Mouse (Mus musculus) mouse embryonic stem cell (cell line): ENCODE measurements around the gene Nfkb1.

Experiments
- in situ Hi-C, 2 experiments: fragments of 300-500 bp; cut with MboI; formaldehyde crosslinking; loops; 1 replicate in 1 of 2; 3 replicates in 1 of 2; pipeline ENCODE4 v1.14.3; 2019 to 2020; ENCODE audit warnings: low sequenced_read_pairs in 2 of 2, low pct_unique_long_range_greater_than_20kb in 1 of 2, mixed read lengths in 1 of 2; ENCODE audit not compliant: unreplicated experiment in 1 of 2

Nfkb1 gene

DNA sequence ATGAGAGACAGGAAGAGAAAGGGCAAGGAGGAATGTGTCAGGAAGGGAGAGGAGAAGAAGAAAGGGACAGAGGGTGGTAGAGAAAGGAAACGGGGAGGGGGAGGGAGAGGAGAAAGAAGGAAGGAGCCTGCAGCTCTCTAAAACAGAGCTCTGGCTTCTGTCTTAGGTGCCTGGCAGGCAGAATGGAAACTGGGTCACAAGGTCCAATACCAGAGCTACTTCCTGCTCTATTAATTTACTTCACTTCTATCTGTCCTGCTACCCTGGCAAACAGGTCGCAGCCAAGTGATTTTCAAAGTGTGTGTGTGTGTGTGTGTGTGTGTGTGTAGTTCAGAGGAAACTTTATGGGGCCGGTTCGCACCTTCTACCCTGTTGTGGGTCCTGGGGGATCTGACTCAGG is 112.2 kb downstream of the Nfkb1 start:
- in situ Hi-C loops, result no loop called here

DNA sequence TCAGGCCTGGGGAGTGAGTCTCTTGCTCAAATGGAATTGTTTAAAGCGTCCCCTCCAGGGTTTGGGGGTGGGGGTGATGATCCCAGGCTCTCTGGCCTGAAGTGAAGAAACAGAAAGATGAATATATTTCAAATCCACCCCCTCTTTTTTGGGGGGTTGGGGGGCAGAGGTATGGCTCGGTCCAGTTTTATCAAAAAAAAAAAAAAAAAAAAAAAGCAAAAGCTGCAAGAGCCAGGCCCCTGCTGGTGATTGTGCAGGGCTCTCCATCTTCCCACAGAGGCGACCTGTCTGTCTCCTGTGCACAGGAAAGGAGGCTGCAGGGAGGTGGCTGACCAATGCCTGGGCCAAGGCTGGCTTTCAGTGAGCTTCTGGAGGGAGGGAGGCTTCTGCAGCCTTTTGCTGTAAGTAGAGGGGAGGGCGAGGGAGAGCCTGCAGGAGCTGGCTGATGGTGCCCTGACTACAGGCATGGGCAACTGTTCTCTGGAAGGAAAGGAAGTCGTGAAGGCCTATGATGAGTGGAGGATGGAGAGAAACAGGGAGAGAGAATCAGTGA is 112.7 kb downstream of the Nfkb1 start:
- in situ Hi-C loops, result no loop called here

DNA sequence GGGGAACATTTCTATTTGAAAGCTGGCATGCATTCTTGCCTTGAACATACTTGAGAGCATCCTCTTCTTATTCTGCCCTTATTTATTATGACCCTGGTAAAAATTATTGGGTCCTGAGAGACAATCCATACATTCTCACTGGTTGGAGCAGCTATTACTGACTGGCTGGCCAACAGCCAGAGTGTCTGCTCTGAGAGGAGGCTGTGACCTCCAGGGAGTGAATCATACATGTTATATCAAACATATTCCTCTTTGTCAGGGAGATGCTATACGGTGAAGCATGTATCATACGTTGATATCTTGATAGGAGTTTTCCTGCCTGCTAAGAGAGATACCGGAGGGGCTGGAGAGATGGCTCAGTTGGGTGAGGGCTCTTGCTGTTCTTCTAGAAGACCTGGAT is 116.2 kb downstream of the Nfkb1 start:
- in situ Hi-C loops, result no loop called here

DNA sequence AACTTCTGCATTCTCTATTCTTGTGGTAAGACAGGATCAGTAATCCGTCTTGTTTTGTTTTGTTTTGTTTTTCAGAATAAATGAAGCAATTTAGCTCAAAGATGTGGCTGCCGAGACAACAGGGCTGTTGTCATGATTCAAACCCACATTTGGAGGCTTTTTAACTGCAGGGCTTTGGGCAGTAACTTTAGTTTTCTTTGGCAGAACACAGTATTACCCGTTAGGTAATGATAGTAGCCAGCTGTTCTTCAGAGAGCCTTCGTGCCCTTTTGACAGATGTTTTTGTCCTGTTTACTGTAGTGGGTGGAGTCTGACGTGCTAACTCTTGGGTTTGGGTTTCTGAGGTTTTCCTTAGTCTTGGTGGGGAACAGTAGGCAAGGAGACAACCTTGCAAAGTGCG is 118.3 kb downstream of the Nfkb1 start:
- in situ Hi-C loops, result no loop called here

DNA sequence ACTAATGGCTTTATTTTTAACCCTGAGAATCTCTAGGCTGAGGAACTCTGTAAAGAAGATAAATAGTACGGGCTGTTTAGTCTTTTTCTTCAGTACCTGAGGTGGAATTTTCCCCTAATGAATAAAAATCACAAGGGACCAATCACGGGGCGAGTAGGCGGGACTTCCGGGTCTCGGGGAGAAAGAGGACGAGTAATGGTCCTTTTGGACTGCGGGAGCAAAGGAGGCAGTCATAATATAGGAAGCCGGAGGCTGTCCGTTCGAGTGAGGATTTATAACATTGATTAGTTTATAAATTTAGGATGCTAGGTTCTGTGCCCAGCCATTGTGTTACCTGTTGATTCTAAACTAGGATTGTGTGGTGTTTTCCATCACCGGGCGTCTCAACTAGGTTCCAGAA is 119.8 kb downstream of the Nfkb1 start:
- in situ Hi-C loops, result no loop called here

DNA sequence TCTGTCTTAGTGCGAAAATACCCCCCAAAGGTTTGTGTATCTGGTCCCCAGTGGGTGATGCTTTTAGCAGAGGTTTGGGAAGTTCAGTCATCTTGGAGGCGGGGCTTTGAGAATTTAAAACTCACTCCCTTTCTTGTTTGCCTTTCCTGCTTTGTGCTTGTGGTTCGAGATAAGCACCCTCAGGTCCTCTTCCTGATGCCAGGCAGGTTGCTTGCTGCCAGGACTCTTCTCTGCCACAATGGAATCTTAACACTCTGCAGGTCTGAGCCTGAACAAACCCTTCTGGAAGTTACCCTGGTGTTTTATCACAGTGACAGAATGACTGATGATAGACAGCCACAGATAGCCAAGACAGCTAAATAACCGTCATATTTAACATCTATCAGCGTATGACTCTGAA is 122.7 kb downstream of the Nfkb1 start:
- in situ Hi-C loops, result no loop called here

DNA sequence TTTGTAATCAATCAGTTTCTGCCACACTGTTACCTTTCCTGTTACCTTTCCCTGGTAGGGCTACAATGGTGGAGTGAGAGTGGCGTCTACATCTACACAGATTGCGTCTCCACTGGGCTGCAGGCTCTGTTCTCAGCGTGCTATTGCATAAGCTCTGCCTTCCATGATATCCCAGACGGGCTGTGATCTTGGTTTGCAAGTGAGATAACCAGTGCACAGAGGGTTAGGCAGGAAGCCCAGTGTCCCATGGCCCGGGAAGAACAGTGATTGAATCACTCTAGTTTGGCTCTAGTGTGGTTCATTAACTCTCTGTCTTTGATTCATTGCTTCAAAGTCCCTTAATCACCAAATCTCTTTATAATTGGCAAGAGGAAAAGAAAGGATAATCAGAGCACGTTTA is 123.5 kb downstream of the Nfkb1 start:
- in situ Hi-C loops, result no loop called here

DNA sequence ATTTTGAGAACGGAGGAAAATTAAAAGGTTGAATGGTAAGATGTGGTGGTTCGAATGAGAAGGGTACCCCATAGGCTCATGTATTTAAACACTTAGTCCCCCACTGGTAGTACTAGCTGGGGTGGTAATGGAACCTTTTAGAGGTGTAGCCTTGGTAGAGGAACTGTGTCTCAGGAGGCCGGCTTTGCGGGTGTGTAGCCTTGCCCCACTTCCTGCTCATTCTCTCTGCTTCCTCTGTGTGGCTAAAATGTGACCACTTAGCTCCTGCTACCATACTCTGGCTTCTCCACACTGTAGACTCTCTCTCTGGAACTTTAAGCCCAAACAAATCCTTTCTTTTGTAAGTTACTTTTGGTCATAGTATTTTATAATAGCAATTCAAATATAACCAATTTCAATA is 126.0 kb downstream of the Nfkb1 start:
- in situ Hi-C loops, result no loop called here

DNA sequence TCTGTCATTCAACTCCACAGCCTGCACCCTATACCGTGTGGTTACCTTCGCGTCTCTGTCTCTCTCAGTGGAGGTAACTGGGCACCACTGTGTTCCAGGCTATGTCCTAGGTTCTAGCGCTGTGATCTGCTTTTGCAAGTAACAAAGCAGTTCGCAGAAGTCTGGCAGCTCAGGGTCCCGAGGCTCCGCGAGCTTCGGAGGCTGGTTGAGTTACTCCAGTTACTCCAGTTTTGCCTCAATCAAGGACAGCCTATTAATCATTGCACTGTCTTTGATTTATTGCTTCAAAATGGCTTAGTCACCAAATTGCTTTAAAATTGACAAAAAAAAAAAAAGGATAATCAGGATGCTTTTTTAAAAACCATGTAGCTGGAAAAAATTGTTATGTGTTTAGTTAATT is 126.6 kb downstream of the Nfkb1 start:
- in situ Hi-C loops, result no loop called here

DNA sequence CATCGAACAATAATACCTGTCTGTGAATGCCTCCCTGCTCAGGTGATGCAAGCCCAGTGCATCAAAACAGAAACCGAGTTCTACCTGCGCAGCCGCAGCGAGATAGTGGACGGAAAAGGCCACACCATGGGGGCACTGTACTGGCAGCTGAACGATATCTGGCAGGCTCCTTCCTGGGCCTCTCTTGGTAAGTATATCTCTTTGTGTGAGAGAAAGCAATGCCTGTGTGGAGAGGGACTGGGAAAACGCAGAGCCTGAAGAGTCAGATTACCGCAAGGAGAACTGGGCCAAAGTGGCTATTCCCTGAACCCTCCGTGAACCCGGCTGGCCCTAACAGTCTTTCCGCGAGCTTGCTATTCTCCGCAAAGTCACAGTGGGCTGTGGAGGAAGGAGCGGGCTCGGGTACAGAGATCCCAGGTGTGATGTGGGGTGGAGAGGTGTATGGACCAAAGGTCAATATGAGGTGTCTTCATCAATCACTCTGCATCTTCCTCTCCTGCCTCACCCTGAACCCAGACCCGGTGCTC is 128.1 kb downstream of the Nfkb1 start:
- in situ Hi-C loops, result no loop called here

DNA sequence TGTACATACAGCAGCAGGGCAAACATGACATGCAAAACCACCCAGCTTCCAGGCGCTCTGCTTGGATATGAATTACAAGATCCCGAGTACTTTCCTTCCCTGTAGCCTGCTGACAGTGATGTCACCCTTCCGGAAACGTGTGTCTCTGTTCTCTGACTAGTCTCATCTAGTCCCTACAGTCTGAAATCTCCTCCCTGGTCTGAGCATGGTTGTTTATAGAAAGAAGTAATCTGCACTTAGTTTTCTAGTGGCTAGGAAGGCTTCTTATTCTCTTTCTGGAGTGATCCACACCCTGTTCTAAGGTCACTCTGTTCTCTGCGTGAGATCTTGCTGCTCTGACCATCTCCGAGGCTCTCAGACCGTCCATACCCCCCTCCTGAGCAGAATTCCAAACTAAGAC is 129.3 kb downstream of the Nfkb1 start:
- in situ Hi-C loops, result no loop called here

DNA sequence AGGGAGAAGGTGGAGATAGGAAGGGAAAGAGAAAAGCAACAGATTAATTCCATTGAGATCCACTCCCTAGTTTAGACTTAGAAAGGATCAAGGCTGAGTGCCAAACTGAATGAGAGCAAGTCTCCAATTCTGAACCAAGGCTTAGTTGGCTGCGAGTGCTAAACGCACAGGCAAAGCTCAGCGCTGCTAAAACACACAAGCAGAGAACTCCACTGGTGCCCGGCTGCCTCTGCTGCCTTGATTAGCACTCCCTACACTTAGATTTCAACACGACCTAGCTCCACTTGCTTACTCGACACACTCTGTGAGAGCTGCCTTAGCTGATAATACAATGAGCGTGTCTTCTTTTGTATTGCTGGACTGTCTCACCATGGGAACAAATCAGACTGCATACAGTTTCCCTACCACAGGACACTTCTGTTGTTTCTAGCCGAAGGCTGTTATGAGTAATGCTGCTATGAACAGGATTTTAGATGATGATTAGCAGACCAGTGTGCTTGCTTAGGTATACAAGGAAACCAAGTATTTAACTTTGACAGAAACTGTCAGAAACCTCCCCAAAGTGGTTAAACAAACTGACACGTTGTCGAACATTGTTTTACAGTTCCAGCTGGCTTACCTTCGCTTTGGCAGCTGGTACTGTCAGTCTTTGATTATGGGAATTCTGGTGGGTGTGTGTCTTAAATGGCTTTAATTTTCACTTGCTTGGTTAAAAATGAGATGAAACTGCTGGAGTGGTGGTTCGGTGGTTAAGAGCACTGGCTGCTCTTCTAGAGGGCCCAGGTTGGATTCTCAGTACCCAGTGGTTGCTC is 134.3 kb downstream of the Nfkb1 start:
- in situ Hi-C loops, result no loop called here

DNA sequence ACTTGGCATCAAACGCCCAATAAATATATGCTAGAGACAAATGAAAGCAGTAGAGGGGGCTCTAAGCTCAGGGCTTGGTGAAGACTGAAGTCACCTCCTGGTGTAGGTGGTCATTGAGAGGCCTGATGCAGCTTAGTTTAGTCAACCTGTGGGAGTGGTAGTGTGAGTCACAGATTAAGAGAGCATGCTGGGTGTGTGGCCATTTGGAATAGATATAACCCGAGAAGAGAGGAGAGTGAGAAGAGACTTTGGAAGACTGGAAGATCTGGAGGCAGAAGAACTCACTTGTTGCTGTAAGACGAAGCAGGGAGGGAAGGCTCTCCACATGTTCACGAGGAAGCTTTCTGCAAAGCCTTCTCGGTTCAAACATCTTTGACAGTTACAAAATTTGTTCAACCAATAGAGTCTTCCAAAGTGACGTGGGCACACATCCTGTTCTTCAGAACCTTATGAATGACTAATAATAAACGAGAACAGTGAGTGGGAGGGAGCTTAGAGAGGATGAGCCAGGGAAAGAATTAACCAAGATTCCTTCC is 135.2 kb downstream of the Nfkb1 start:
- in situ Hi-C loops, result no loop called here

DNA sequence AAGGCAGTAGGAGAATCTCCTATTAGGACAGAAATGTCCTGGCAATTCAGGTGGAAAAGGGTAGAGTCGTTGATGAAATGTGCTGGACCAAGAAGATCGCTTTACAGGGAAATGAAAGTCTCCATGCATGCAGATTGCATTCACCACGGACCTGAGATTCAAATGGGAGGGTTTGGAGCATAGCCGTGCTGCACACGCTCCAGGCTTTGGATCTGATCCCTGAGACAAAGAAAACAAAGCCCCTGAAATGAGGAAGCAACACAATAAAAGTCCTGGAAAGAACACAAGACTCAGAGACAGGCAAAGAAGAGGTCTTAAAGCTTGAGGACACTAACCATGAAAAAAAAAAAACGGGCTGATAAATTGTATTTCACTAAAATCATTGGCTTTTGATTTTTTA is 136.2 kb downstream of the Nfkb1 start:
- in situ Hi-C loops, result no loop called here

DNA sequence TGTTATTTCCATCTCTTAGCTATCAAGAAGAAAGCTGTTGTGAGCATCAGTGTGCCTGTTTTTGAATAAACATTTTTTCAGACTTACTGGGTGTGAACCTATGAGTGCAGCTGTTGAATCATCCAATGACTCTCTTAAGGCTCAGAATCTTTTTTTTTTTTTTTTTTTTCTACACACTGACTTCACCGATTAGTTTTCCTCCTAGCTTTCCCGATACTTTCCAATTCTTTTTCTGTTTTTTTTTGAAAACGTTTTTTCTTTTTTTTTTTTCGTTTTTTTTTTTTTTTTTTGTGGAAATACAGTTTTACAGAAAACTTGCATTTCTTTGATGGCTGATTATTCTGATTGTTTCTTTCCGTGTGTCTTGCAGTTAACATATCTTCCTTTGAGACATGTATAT is 138.5 kb downstream of the Nfkb1 start:
- in situ Hi-C loops, result no loop called here

DNA sequence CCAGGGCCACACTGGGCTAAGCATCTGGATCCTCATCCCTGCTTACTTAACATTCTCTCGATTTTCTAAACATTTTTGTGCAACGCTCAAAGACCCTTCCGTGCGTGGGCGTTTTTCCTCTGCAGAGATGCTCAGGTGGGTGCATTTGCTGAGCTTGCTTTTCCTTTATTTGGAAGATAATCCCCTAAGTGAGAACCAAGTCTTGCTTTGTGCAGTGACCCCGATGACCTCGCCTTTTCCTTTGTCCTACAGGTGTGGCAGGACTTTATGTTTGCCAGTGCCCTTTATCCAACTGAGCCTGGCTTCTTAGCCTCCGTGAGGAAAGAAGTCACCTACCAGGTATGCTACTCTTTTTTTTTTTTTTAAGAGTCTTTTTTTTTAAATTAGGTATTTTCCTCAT is 144.0 kb downstream of the Nfkb1 start:
- in situ Hi-C loops, result loop anchor here in 1 of 2 experiments (25.0 kb wide), 1 partner anchor 2010 kb away; the partner anchor contains the start of gene Tet2

DNA sequence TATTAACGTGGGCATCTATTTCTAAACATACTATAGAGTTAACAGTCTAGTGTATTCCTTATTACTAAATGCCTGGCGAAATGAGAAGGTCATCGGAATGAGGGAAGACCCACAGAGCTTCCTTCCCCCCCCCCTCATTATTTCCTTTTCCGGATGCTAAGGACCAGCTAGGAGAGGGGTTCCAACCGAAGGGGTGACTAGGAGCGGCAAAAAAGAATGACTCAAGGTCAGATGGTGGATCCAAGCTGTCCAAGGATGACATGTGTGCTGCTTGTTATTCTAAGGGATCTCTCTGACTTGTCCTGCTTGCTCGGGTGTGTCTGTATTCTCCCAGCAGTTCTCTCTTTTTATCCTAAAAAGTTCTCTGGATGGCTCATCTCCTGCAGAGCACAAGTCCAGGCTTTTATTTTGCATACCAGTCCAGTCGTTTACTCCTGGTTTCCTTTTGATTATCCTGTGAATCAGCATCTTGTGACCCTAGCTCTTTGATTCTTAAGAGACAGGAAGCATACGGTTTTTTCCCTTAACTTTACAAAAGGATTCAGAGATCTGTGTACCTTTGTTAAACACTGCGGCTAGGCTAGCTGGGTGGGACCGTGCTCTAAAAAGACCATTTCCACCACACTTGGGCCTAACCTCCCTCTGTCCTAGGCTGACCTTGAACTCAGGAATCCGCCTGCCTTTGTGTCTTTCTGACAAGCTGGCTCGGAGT is 145.0 kb downstream of the Nfkb1 start:
- in situ Hi-C loops, result loop anchor here in 1 of 2 experiments (25.0 kb wide), 1 partner anchor 2009 kb away; the partner anchor contains the start of gene Tet2
